Mouse (Mus musculus): ENCODE measurements around the gene Gm10803.
"Not testable (repeated sequence)": the region's sequence is repeated elsewhere in the genome, so short reads cannot be mapped to it uniquely, and the experiment has no call there.

The Gm10803 gene

GRCm38 (mm10) chr2:93560268-93560667, at the start of gene Gm10803:
TSS of gene Gm10803 (plus strand) at chr2:93560568.
- not testable (repeated sequence) for DNase-seq

- DNase-seq: no peak
These were observed 49.5 kb upstream of the Gm10803 start for GRCm38 (mm10) chr2:93510839-93511238.

GRCm38 (mm10) chr2:93512130-93512529, 48.2 kb upstream of the Gm10803 start:
- no peak for DNase-seq

GRCm38 (mm10) chr2:93515246-93515645, 45.1 kb upstream of the Gm10803 start:
- DNase-seq: no peak

- DNase-seq: no peak
These were observed 39.3 kb upstream of the Gm10803 start for GRCm38 (mm10) chr2:93521042-93521441.

GRCm38 (mm10) chr2:93521571-93521970, 38.8 kb upstream of the Gm10803 start:
- no peak for DNase-seq

GRCm38 (mm10) chr2:93522005-93522404, 38.4 kb upstream of the Gm10803 start:
- no peak for DNase-seq

GRCm38 (mm10) chr2:93525033-93525762, 35.2 kb upstream of the Gm10803 start:
- DNase-seq: no peak

- DNase-seq: no peak
These were observed 30.8 kb upstream of the Gm10803 start for GRCm38 (mm10) chr2:93529602-93530001.

- no peak for DNase-seq
These were observed 26.5 kb upstream of the Gm10803 start for GRCm38 (mm10) chr2:93533891-93534290.

GRCm38 (mm10) chr2:93537385-93537967, 22.9 kb upstream of the Gm10803 start:
- no peak for DNase-seq

- no peak for DNase-seq
These were observed 22.2 kb upstream of the Gm10803 start for GRCm38 (mm10) chr2:93538140-93538539.

- no peak for DNase-seq
These were observed 18.6 kb upstream of the Gm10803 start for GRCm38 (mm10) chr2:93541771-93542170.

GRCm38 (mm10) chr2:93552676-93553521, 7.5 kb upstream of the Gm10803 start:
- no peak for DNase-seq

- no peak for DNase-seq
These were observed 6.5 kb upstream of the Gm10803 start for GRCm38 (mm10) chr2:93553905-93554304.

- DNase-seq: no peak
These were observed 5.3 kb downstream of the Gm10803 start for GRCm38 (mm10) chr2:93565647-93566046.

- peak; percentile 6 to 29 for DNase-seq
These were observed 7.3 kb downstream of the Gm10803 start for GRCm38 (mm10) chr2:93567675-93568074.

- no peak for DNase-seq
These were observed 12.2 kb downstream of the Gm10803 start for GRCm38 (mm10) chr2:93572565-93572964.

GRCm38 (mm10) chr2:93581271-93581670, 20.9 kb downstream of the Gm10803 start:
- DNase-seq: no peak

GRCm38 (mm10) chr2:93585821-93586220, 25.5 kb downstream of the Gm10803 start:
- DNase-seq: no peak

GRCm38 (mm10) chr2:93587446-93587845, 27.1 kb downstream of the Gm10803 start:
- DNase-seq: no peak

GRCm38 (mm10) chr2:93589875-93590274, 29.5 kb downstream of the Gm10803 start:
- no peak for DNase-seq

GRCm38 (mm10) chr2:93591706-93592105, 31.3 kb downstream of the Gm10803 start:
- no peak for DNase-seq
